Mouse (Mus musculus) MEL (cell line): ENCODE data around the gene Rgl1. TPM values are rescaled to one million over a fixed set of nuclear protein-coding genes. Genes with fewer than 3 reads are reported as not detected.

Source experiments
- DNase-seq: peaks from one replicate; pipeline ENCODE4 v3.0.0; 2011; ENCODE audit warnings: low read depth, low spot score
- H3K27ac ChIP-seq: 2 replicates; pipeline ENCODE4 v1.5.1; 2012; ENCODE audit warnings: low read depth, mild to moderate bottlenecking, control low read depth, low read length, moderate library complexity; ENCODE audit not compliant: control insufficient read depth
- H3K27me3 ChIP-seq, 2 experiments: fragments of 150-350 bp in 1 of 2; sonication (generic) in 1 of 2; 2 replicates each; pipeline ENCODE4 v1.6.1; 2012; ENCODE audit warnings: low read length in 2 of 2, mild to moderate bottlenecking in 2 of 2, improper control_type of control experiment in 1 of 2, moderate library complexity in 1 of 2; ENCODE audit not compliant: insufficient read depth in 2 of 2, control insufficient read depth in 1 of 2
- H3K36me3 ChIP-seq, 2 experiments: 2 replicates each; pipeline ENCODE4 v1.6.1; 2012 to 2014; ENCODE audit warnings: low read length in 2 of 2, improper control_type of control experiment in 1 of 2, inconsistent platforms in 1 of 2, mild to moderate bottlenecking in 1 of 2; ENCODE audit not compliant: insufficient read depth in 2 of 2, control insufficient read depth in 1 of 2
- H3K4me1 ChIP-seq, 2 experiments: fragments of 150-350 bp in 1 of 2; sonication (generic) in 1 of 2; 2 replicates each; pipeline ENCODE4 v1.6.1; 2012; ENCODE audit warnings: low read length in 2 of 2, improper control_type of control experiment in 1 of 2, mild to moderate bottlenecking in 1 of 2; ENCODE audit not compliant: insufficient read depth in 2 of 2, control insufficient read depth in 1 of 2
- H3K4me3 ChIP-seq, 2 experiments: fragments of 150-350 bp in 1 of 2; sonication (generic) in 1 of 2; 2 replicates each; pipeline ENCODE4 v1.5.1; 2012; ENCODE audit warnings: low read depth in 2 of 2, low read length in 2 of 2, mild to moderate bottlenecking in 2 of 2, moderate library complexity in 2 of 2, control low read depth in 1 of 2, improper control_type of control experiment in 1 of 2; ENCODE audit not compliant: control insufficient read depth in 1 of 2, insufficient read depth in 1 of 2
- H3K79me2 ChIP-seq: 2 replicates; pipeline ENCODE4 v1.6.1; 2012; ENCODE audit warnings: mild to moderate bottlenecking, low read length, moderate library complexity; ENCODE audit not compliant: control insufficient read depth, poor library complexity, insufficient read depth
- H3K9ac ChIP-seq: 2 replicates; pipeline ENCODE4 v1.6.1; 2012; ENCODE audit warnings: low read depth, mild to moderate bottlenecking, control low read depth, low read length, moderate library complexity; ENCODE audit not compliant: control insufficient read depth, poor library complexity, severe bottlenecking
- H3K9me3 ChIP-seq: fragments of 150-350 bp; sonication (generic); replicated peaks from 2 replicates; pipeline ENCODE4 v1.6.1; 2012; ENCODE audit warnings: mild to moderate bottlenecking, low read length, improper control_type of control experiment, moderate library complexity; ENCODE audit not compliant: insufficient read depth
- BHLHE40 ChIP-seq: IDR thresholded peaks from 2 replicates; pipeline ENCODE4 v1.6.1; 2012; ENCODE audit warnings: low read depth, mild to moderate bottlenecking, inconsistent platforms, low read length, improper control_type of control experiment, borderline replicate concordance
- CHD1 ChIP-seq: IDR thresholded peaks from 2 replicates; pipeline ENCODE4 v1.6.1; 2012; ENCODE audit warnings: low read depth, mild to moderate bottlenecking, inconsistent platforms, low read length, improper control_type of control experiment
- CHD2 ChIP-seq: IDR thresholded peaks from 2 replicates; pipeline ENCODE4 v1.6.1; 2011; ENCODE audit warnings: low read length, improper control_type of control experiment
- CTCF ChIP-seq, 3 experiments: IDR thresholded peaks in 2 of 3; conservative IDR thresholded peaks in 1 of 3; 2 replicates each; pipeline ENCODE4 v1.5.1; 2011 to 2012; ENCODE audit warnings: low read length in 3 of 3, low read depth in 2 of 3, mild to moderate bottlenecking in 2 of 3, improper control_type of control experiment in 1 of 3, inconsistent platforms in 1 of 3, mixed read lengths in 1 of 3, moderate library complexity in 1 of 3; ENCODE audit not compliant: control insufficient read depth in 1 of 3, insufficient read depth in 1 of 3, poor library complexity in 1 of 3, severe bottlenecking in 1 of 3
- E2F4 ChIP-seq: IDR thresholded peaks from 2 replicates; pipeline ENCODE4 v1.6.1; 2011; ENCODE audit warnings: low read depth, low read length, improper control_type of control experiment, borderline replicate concordance
- EP300 ChIP-seq, 2 experiments: IDR thresholded peaks; 2 replicates each; pipeline ENCODE4 v1.6.1; 2011; ENCODE audit warnings: improper control_type of control experiment in 2 of 2, low read length in 2 of 2, low read depth in 1 of 2, mild to moderate bottlenecking in 1 of 2
- ETS1 ChIP-seq: IDR thresholded peaks from 2 replicates; pipeline ENCODE4 v1.6.1; 2012; ENCODE audit warnings: low read depth, mild to moderate bottlenecking, inconsistent platforms, low read length, improper control_type of control experiment, moderate library complexity
- GABPA ChIP-seq: IDR thresholded peaks from 2 replicates; pipeline ENCODE4 v1.6.1; 2012; ENCODE audit warnings: low read depth, mild to moderate bottlenecking, inconsistent platforms, low read length, improper control_type of control experiment, moderate library complexity
- GATA1 ChIP-seq: IDR thresholded peaks from 2 replicates; pipeline ENCODE4 v1.6.1; 2011; ENCODE audit warnings: low read depth, low read length, improper control_type of control experiment
- JUND ChIP-seq: IDR thresholded peaks from 2 replicates; pipeline ENCODE4 v1.6.1; 2011; ENCODE audit warnings: low read depth, mild to moderate bottlenecking, improper control_type of control experiment, low read length
- KAT2A ChIP-seq: conservative IDR thresholded peaks from 2 replicates; pipeline ENCODE4 v1.6.1; 2012; ENCODE audit warnings: low read depth, low read length, improper control_type of control experiment, inconsistent platforms
- MAFK ChIP-seq: IDR thresholded peaks from 2 replicates; pipeline ENCODE4 v1.6.1; 2011; ENCODE audit warnings: low read depth, mild to moderate bottlenecking, low read length, improper control_type of control experiment, borderline replicate concordance
- MAX ChIP-seq: IDR thresholded peaks from 2 replicates; pipeline ENCODE4 v1.6.1; 2011; ENCODE audit warnings: low read length, improper control_type of control experiment
- MEF2A ChIP-seq: IDR thresholded peaks from 2 replicates; pipeline ENCODE4 v1.6.1; 2014; ENCODE audit warnings: low read depth, mild to moderate bottlenecking, inconsistent platforms, low read length, improper control_type of control experiment; ENCODE audit not compliant: poor library complexity, insufficient replicate concordance, severe bottlenecking; ENCODE audit errors: extremely low read depth
- MYB ChIP-seq: IDR thresholded peaks from 2 replicates; pipeline ENCODE4 v1.6.1; 2011; ENCODE audit warnings: mild to moderate bottlenecking, low read depth, low read length, improper control_type of control experiment
- MYC ChIP-seq: IDR thresholded peaks from 2 replicates; pipeline ENCODE4 v1.6.1; 2011; ENCODE audit warnings: low read depth, mild to moderate bottlenecking, low read length, improper control_type of control experiment, moderate library complexity
- NRF1 ChIP-seq: IDR thresholded peaks from 2 replicates; pipeline ENCODE4 v1.6.1; 2014; ENCODE audit warnings: low read depth, mild to moderate bottlenecking, inconsistent platforms, low read length, improper control_type of control experiment, moderate library complexity; ENCODE audit not compliant: poor library complexity, insufficient read depth, severe bottlenecking
- POLR2AphosphoS5 ChIP-seq: IDR thresholded peaks from 2 replicates; pipeline ENCODE4 v1.6.1; 2012; ENCODE audit warnings: low read depth, borderline replicate concordance, mild to moderate bottlenecking, inconsistent platforms, low read length, moderate library complexity, mixed read lengths
- RAD21 ChIP-seq: IDR thresholded peaks from 2 replicates; pipeline ENCODE4 v1.6.1; 2011; ENCODE audit warnings: mild to moderate bottlenecking, low read depth, low read length, improper control_type of control experiment
- RCOR1 ChIP-seq: IDR thresholded peaks from 2 replicates; pipeline ENCODE4 v1.6.1; 2012; ENCODE audit warnings: low read depth, mild to moderate bottlenecking, inconsistent platforms, low read length, improper control_type of control experiment
- SIN3A ChIP-seq: IDR thresholded peaks from 2 replicates; pipeline ENCODE4 v1.6.1; 2012; ENCODE audit warnings: low read length, improper control_type of control experiment, inconsistent platforms
- TBP ChIP-seq: IDR thresholded peaks from 2 replicates; pipeline ENCODE4 v1.8.0; 2011; ENCODE audit warnings: low read depth, low read length, improper control_type of control experiment
- TCF12 ChIP-seq: IDR thresholded peaks from 2 replicates; pipeline ENCODE4 v1.6.1; 2014; ENCODE audit warnings: low read depth, mild to moderate bottlenecking, inconsistent platforms, low read length, improper control_type of control experiment, moderate library complexity
- UBTF ChIP-seq: IDR thresholded peaks from 2 replicates; pipeline ENCODE4 v1.6.1; 2012; ENCODE audit warnings: low read depth, mild to moderate bottlenecking, inconsistent platforms, low read length, improper control_type of control experiment, moderate library complexity, borderline replicate concordance; ENCODE audit not compliant: insufficient read depth
- USF2 ChIP-seq, 2 experiments: IDR thresholded peaks; 2 replicates each; pipeline ENCODE4 v1.6.1; 2011 to 2012; ENCODE audit warnings: improper control_type of control experiment in 2 of 2, low read length in 2 of 2, borderline replicate concordance in 1 of 2, inconsistent platforms in 1 of 2, low read depth in 1 of 2, mild to moderate bottlenecking in 1 of 2; ENCODE audit not compliant: insufficient read depth in 1 of 2
- ZKSCAN1 ChIP-seq: IDR thresholded peaks from 2 replicates; pipeline ENCODE4 v1.6.1; 2012; ENCODE audit warnings: low read depth, mild to moderate bottlenecking, inconsistent platforms, low read length, improper control_type of control experiment, moderate library complexity
- ZMIZ1 ChIP-seq: IDR thresholded peaks from 2 replicates; pipeline ENCODE4 v1.6.1; 2012; ENCODE audit warnings: low read depth, mild to moderate bottlenecking, inconsistent platforms, low read length, improper control_type of control experiment, moderate library complexity
- polyA plus RNA-seq, 2 experiments: library from polyadenylated mRNA; stranded (reverse) in 1 of 2; unstranded in 1 of 2; fragments of >175 nt in 1 of 2; fragments of >200 nt in 1 of 2; gene quantifications; 2 replicates each; pipeline versions ENCODE4 v1.2.1 to v1.2.4; 2012; ENCODE audit warnings: low replicate concordance in 2 of 2, low read depth in 1 of 2; ENCODE audit not compliant: insufficient read length in 2 of 2, insufficient read depth in 1 of 2, missing spikeins in 1 of 2
- total RNA-seq: library from RNA; depleted of rRNA; stranded (reverse); fragments of 300-350 nt; gene quantifications from 2 replicates; pipeline ENCODE4 v1.2.3, GENCODE M21; 2012

Gene Rgl1
- total and polyA plus RNA-seq, 3 experiments: 0.12 to 0.39 TPM; not detected in 1

GRCm38 (mm10) chr1:152717329-152717728 is 48.8 kb downstream of the Rgl1 start:
- Histone ChIP-seq H3K27ac (no peak overlapping the region), H3K36me3 (peaks cover 0 to 8% of the 10 kb centered on the region in 2 experiments; a peak in 2 of 4 replicates), H3K4me3 (no peak overlapping the region), H3K9ac (no peak overlapping the region), H3K9me3 (no peaks in the 10 kb centered on the region), H3K4me1 (peaks cover 4 to 6% of the 10 kb centered on the region in 2 experiments; a peak in 3 of 4 replicates), H3K79me2 (no peaks in the 10 kb centered on the region), H3K27me3 (peaks cover 7 to 9% of the 10 kb centered on the region in 2 experiments)
- no peak for DNase-seq
- TF ChIP-seq GATA1: no peak
- TF ChIP-seq E2F4: no peak
- no peak for TF ChIP-seq MEF2A
- TF ChIP-seq ZKSCAN1: no peak
- TF ChIP-seq CTCF (IDR thresholded peaks at IDR 0.05 in 2 of 3, conservative IDR thresholded peaks at IDR 0.05 in 1 of 3; ENCODE audit: control insufficient read depth in 1 of 3, insufficient read depth in 1 of 3, low read depth in 2 of 3, low read length in 3 of 3, poor library complexity in 1 of 3, severe bottlenecking in 1 of 3): no peak
- TF ChIP-seq ETS1: no peak
- TF ChIP-seq MYB: no peak
- no peak for TF ChIP-seq NRF1
- TF ChIP-seq EP300 (IDR thresholded peaks at IDR 0.05; ENCODE audit: low read depth in 1 of 2, low read length in 2 of 2): no peak
- TF ChIP-seq POLR2AphosphoS5: no peak
- TF ChIP-seq ZMIZ1: no peak
- TF ChIP-seq MAX: no peak
- TF ChIP-seq CHD2: no peak
- TF ChIP-seq BHLHE40: no peak
- TF ChIP-seq JUND: no peak
- no peak for TF ChIP-seq RCOR1

- no peak for DNase-seq
- H3K36me3 ChIP-seq: no peaks in the 10 kb centered on the region
- no peak for TF ChIP-seq KAT2A
- TF ChIP-seq SIN3A: no peak
- TF ChIP-seq CHD1: no peak
- TF ChIP-seq NRF1: no peak
- no peak for TF ChIP-seq POLR2AphosphoS5
- no peak for TF ChIP-seq USF2 (IDR thresholded peaks at IDR 0.05; ENCODE audit: borderline replicate concordance in 1 of 2, insufficient read depth in 1 of 2, low read depth in 1 of 2, low read length in 2 of 2)
- no peak for TF ChIP-seq GABPA
- no peak for TF ChIP-seq GATA1
- TF ChIP-seq MYB: no peak
- no peak for TF ChIP-seq BHLHE40
- no peak for TF ChIP-seq RAD21
- no peak for TF ChIP-seq MYC
- no peak for TF ChIP-seq UBTF
- no peak for TF ChIP-seq MEF2A
- no peak for TF ChIP-seq TBP
- TF ChIP-seq ETS1: no peak
- TF ChIP-seq ZMIZ1: no peak
- no peak for TF ChIP-seq TCF12
- no peak for TF ChIP-seq MAFK
- H3K9ac ChIP-seq: no peak overlapping the region
- H3K4me1 ChIP-seq: no peaks in the 10 kb centered on the region
- no peaks in the 10 kb centered on the region for H3K79me2 ChIP-seq
- H3K27ac ChIP-seq: no peak overlapping the region
- H3K9me3 ChIP-seq: no peaks in the 10 kb centered on the region
- peaks cover 10 to 11% of the 10 kb centered on the region in 2 experiments for H3K27me3 ChIP-seq
- H3K4me3 ChIP-seq: no peak overlapping the region
Measured at GRCm38 (mm10) chr1:152714405-152714804, 51.7 kb downstream of the Rgl1 start.
